Mouse (Mus musculus) kidney, embryonic 16.5 days (tissue): Measurements from ENCODE around the gene Car1. TPM values are rescaled to one million over a fixed set of nuclear protein-coding genes. Genes with fewer than 3 reads are reported as not detected.
"Not testable (repeated sequence)": the region's sequence is repeated elsewhere in the genome, so short reads cannot be mapped to it uniquely, and the experiment has no call there.

Source experiments
- ATAC-seq: fragments of 200-750 bp; cut with Nextera tagmentation; 2 replicates; pipeline ENCODE4 v1.8.0; 2017; ENCODE audit warnings: moderate TSS enrichment; ENCODE audit not compliant: low FRiP score, low TSS enrichment
- H3K27ac ChIP-seq: fragments of 300-500 bp; sonication (generic); 2 replicates; pipeline ENCODE4 v1.5.1; 2014; ENCODE audit warnings: low read length
- H3K27me3 ChIP-seq: fragments of 300-500 bp; sonication (generic); 2 replicates; pipeline ENCODE4 v1.6.1; 2014; ENCODE audit warnings: low read length, control low read depth, mixed read lengths; ENCODE audit not compliant: insufficient read depth
- H3K36me3 ChIP-seq: fragments of 300-500 bp; sonication (generic); 2 replicates; pipeline ENCODE4 v1.6.1; 2014; ENCODE audit warnings: low read length, control low read depth, mixed read lengths; ENCODE audit not compliant: insufficient read depth
- H3K4me1 ChIP-seq: fragments of 300-500 bp; sonication (generic); 2 replicates; pipeline ENCODE4 v1.6.1; 2014; ENCODE audit warnings: low read length, control low read depth, mixed read lengths; ENCODE audit not compliant: insufficient read depth
- H3K4me2 ChIP-seq: fragments of 300-500 bp; sonication (generic); replicated peaks from 2 replicates; pipeline ENCODE4 v1.6.1; 2014; ENCODE audit warnings: low read depth, low read length
- H3K4me3 ChIP-seq: fragments of 300-500 bp; sonication (generic); 2 replicates; pipeline ENCODE4 v1.5.1; 2014; ENCODE audit warnings: mild to moderate bottlenecking, low read length
- H3K9ac ChIP-seq: fragments of 300-500 bp; sonication (generic); replicated peaks from 2 replicates; pipeline ENCODE4 v1.6.1; 2014; ENCODE audit warnings: low read length
- H3K9me3 ChIP-seq: fragments of 300-500 bp; sonication (generic); 2 replicates; pipeline ENCODE4 v1.6.1; 2016; ENCODE audit warnings: low read length, control low read depth
- WGBS: fragments of 180-500 bp; shearing (Covaris S2); extraction: QIAGEN DNeasy Blood & Tissue Kit; methylation state at CpG from one replicate; pipeline ENCODE4 v1.1.7; 2014; 5-methylcytosine and 5-hydroxymethylcytosine counted together
- polyA plus RNA-seq: library from polyadenylated mRNA; unstranded; fragments of >200 nt; fragmentation: Nextera tagmentation; extraction: Ambion mirVana; gene quantifications from 2 replicates; pipeline ENCODE4 v1.2.1, GENCODE M21; 2015

The Car1 gene
- polyA plus RNA-seq, 1 experiment from 2014 or later: not detected

- Histone ChIP-seq H3K27me3 (no peaks in the 10 kb centered on the region), H3K36me3 (no peaks in the 10 kb centered on the region), H3K9ac (no peak overlapping the region), H3K27ac (no peak overlapping the region), H3K4me3 (no peak overlapping the region), H3K4me1 (no peaks in the 10 kb centered on the region), H3K4me2 (no peak overlapping the region), H3K9me3 (no peaks in the 10 kb centered on the region)
- 57% methylated on average over 3 of the region's 3 CpGs for WGBS
- ATAC-seq: no peak
Observed at GRCm38 (mm10) chr3:14746041-14746440, 62.1 kb downstream of the Car1 start.

- H3K27ac ChIP-seq: no peak overlapping the region
- no peak overlapping the region for H3K9ac ChIP-seq
- no peaks in the 10 kb centered on the region for H3K27me3 ChIP-seq
- H3K4me1 ChIP-seq: no peaks in the 10 kb centered on the region
- 42% methylated on average over 2 of the region's 2 CpGs for WGBS
- ATAC-seq: no peak
- H3K36me3 ChIP-seq: no peaks in the 10 kb centered on the region
- H3K4me2 ChIP-seq: no peak overlapping the region
- no peak overlapping the region for H3K4me3 ChIP-seq
- H3K9me3 ChIP-seq: no peaks in the 10 kb centered on the region
Observed at GRCm38 (mm10) chr3:14738261-14738660, 69.9 kb downstream of the Car1 start.

GRCm38 (mm10) chr3:14727496-14727895 is 80.7 kb downstream of the Car1 start:
- 95% methylated on average over 1 of the region's 1 CpGs for WGBS
- not testable (repeated sequence) for H3K27ac ChIP-seq, H3K36me3 ChIP-seq, H3K4me3 ChIP-seq, H3K27me3 ChIP-seq, ATAC-seq, H3K9ac ChIP-seq, H3K9me3 ChIP-seq, H3K4me1 ChIP-seq, H3K4me2 ChIP-seq

GRCm38 (mm10) chr3:14725462-14725861 is 82.7 kb downstream of the Car1 start:
- not testable (repeated sequence) for H3K27me3 ChIP-seq, H3K9ac ChIP-seq, ATAC-seq, H3K27ac ChIP-seq, H3K36me3 ChIP-seq, H3K9me3 ChIP-seq, H3K4me2 ChIP-seq, H3K4me1 ChIP-seq, H3K4me3 ChIP-seq

Other genes with a start within 250 kb of the Car1 start
- 318 and 320 TPM in 2 replicates for gene 1810022K09Rik, start 197.1 kb downstream of the Car1 start, polyA plus RNA-seq
- gene Car13, start 166.6 kb downstream of the Car1 start, polyA plus RNA-seq: 3.7 and 4.0 TPM in 2 replicates
- 21.0 and 22.3 TPM in 2 replicates for gene Car3, start 55.1 kb upstream of the Car1 start, polyA plus RNA-seq
- gene Car2, start 77.9 kb upstream of the Car1 start, polyA plus RNA-seq: 89.2 and 102 TPM in 2 replicates